Mouse (Mus musculus): ENCODE results near the gene Hist1h3d. TPM values are rescaled to one million over a fixed set of nuclear protein-coding genes. Genes with fewer than 3 reads are reported as not detected.
"Not testable (repeated sequence)": the region's sequence is repeated elsewhere in the genome, so short reads cannot be mapped to it uniquely, and the experiment has no call there.

Hist1h3d gene
- total RNA-seq, 2 experiments from 2014 or later: 123 to 189 TPM

DNA sequence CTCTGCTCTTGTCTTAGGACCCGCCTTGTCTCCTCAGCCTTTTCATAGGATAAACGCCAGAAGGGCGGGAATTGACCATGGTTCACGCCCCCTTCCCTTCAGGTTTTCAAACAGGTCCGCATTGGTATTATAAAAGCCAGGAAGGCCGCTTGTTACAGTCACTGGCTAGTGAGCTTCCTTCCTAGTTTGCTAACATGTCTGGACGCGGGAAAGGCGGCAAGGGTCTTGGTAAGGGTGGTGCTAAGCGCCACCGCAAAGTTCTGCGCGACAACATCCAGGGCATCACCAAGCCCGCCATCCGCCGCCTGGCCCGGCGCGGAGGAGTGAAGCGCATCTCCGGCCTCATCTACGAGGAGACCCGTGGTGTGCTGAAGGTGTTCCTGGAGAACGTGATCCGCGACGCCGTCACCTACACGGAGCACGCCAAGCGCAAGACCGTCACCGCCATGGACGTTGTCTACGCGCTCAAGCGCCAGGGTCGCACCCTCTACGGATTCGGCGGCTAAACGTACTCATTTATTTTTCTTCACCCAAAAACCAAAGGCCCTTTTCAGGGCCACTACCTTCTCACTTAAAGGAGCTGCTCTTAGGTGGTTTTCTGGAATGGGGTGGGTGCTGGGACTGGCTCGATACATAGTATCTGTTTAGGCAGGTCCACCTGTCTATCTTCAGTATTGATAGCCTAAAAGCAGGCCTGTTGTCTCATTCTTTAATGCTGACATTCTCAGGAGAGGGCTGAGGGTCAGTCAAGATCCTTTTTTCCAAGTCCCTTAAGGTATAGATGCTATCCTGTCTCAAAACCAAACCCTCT, 6.0 kb downstream of the Hist1h3d start, which contains the start of gene Hist1h4d:
TSS of gene Hist1h4d (plus strand) at position 191 of the 811 bp plus-strand sequence.
- peak; percentile 67 for ATAC-seq (replicated peaks; ENCODE audit: low FRiP score, low TSS enrichment, poor library complexity, severe bottlenecking)

DNA sequence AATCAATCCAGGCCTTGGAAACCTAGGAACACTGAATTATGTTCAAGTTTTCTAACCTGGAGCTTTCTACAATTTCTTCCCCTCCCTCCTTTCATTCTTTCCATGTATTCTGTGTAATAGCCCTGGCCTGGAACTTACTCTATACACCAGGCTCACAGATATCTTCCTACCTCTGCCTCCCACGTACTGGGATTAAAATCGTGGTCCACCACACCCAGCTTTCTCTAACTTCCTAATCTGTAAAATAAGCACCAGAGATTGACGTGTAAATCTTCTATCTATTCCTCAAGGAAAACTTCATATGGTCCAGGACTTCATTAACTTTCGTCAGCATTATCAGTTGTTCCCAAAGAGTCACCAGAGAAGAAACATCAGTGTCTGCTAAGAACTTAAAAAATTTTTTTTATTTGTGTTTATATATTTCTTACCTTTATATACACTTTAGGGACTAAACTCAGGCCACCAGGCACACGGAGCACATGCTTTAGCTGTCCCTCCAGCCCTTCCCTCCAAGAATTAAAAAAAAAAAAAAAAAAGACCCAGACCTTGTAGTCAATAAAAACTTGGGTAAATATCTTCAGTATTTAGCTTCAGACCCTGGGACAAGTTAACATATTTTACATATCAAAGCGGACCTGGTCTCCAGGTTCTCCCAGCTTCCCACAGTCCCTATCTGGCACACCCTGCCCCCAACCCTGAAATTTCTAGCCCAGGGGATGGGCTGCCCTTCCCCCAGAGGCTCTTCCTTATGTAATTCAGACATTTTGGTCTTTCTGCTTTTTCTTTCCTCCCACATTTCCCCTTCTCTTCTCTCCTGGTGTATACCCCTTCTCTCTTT, 6.9 kb downstream of the Hist1h3d start:
- peak; percentile 31 for ATAC-seq (replicated peaks; ENCODE audit: low FRiP score, low TSS enrichment, poor library complexity, severe bottlenecking)

DNA sequence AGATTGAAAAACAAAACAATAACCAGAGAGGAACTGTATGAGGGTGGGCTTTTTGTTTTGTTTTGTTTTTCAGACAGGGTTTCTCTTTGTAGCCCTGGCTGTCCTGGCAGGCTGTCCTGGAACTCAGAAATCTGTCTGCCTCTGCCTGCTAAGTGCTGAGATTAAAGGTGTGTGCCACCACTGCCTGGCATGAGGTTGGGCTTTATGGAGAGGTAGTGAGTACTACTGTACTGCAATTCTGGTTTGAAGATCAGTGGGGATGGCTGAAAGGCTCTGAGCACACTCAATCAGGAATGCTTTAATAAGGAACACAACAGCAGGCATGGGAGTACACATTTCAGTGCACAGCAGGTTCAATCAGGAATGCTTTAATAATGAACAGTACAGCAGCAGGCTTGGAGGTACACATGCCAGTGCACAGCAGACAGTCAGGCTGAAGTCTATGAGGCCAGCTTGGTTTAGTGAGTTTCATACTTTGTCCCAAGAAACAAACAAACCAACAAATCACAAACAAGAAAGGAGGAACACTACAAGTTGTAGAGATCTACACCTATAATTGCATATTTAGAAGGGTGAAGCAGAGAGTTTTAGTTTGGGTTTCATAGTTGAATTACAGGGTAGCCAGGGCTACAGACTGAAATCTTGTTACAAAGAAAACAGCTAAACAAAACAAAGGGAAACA, 8.0 kb downstream of the Hist1h3d start:
- ATAC-seq (replicated peaks; ENCODE audit: low FRiP score, low TSS enrichment, poor library complexity, severe bottlenecking): no peak

DNA sequence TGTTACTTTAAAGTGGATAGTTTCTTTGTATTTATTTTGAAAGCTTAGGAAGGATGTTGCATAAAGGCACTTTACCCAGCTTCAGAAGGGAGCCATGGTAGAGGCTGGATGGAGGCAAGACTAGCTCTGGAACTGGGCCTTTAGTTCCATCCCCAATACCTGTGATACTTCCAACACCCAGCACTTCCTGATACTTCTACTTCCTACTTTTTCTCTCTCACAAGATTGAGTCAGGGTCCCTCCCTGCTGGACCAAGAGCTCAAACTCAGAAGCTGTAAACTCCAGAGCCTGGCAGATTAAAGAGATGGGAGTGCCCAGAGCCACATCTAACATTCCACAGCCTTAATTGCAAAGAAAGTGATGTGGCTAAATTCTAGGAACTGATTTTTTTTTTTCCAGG, 8.8 kb downstream of the Hist1h3d start:
- ATAC-seq (replicated peaks; ENCODE audit: low FRiP score, low TSS enrichment, poor library complexity, severe bottlenecking): no peak

DNA sequence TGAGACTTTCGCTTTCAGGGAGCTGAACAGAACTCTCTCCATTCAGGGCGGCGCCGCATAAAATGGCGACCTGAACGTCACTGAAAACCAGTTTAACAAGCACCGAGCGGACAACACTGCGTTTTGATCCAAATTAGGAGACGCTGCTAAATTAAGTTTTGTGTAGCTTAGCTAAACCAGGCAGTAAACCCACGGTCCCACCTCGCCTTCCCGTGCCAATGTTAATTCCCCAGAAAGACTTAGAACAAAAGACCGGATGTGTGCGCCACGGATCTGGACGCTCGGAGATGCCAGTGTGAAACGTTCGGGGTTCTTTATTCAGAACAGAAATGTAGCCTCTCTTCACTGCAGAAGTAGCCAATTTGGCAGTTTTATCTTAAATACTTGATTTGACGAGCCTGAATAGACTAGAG, 9.5 kb downstream of the Hist1h3d start:
- peak; percentile 16 for ATAC-seq (replicated peaks; ENCODE audit: low FRiP score, low TSS enrichment, poor library complexity, severe bottlenecking)

DNA sequence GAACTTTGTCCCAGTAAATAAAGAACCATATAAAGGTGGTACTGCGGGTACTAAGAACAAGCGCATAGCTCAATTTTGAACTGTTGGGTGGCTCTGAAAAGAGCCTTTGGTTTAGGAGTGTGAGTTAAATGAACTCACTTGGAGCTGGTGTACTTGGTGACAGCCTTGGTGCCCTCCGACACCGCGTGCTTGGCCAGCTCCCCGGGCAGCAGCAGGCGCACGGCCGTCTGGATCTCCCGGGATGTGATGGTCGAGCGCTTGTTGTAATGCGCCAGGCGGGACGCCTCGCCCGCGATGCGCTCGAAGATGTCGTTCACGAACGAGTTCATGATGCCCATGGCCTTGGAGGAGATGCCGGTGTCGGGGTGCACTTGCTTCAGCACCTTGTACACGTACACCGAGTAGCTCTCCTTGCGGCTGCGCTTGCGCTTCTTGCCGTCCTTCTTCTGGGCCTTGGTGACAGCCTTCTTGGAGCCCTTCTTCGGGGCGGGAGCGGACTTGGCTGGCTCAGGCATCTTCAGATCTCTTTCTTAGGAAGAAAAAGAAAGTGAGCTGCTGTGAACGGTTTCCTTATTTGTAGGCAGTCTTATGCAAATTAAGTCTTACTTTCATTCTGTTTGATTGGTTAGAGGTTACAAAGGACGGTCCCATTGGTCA, 10.0 kb downstream of the Hist1h3d start:
- peak; percentile 70 for ATAC-seq (replicated peaks; ENCODE audit: low FRiP score, low TSS enrichment, poor library complexity, severe bottlenecking)

DNA sequence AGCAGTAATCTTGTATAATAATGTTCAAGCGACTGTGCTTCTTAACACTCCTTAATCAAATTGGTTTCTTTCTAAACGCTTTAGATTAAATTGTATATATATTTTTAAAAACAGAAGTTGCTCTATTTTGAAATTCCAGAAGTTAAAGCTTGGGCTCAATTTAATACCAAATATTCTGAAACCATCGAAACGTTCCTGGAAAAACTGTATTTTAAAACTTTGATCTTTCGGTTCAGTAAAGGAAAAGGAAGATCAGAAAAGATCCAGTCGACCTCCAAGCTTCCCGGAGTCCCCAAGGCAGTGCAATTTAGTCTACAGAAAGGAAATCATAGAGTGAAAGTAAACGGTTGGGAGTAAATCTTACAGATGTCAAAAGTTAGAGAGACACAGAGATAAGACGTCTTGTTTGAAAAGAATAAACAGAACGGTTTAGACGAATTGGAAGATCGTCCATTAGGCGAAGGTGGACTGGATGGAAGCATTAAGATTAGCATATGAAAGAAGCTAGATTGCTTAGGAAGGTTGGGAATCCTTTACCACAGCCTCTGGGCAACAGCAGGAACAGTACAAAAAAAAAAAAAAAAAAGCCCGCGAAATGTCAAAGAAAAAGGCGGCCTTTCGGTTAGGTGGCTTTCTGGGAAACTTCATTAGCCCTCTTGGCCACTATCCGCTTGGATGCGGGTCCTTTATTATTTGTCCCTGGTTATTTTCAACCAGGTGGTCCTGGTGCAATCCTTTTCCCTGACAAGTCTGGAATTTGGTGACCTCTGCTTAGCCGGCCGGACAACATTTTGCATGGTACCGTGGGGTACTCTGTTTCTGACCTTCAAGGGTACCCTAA, 10.8 kb downstream of the Hist1h3d start:
- ATAC-seq (replicated peaks; ENCODE audit: low FRiP score, low TSS enrichment, poor library complexity, severe bottlenecking): no peak

DNA sequence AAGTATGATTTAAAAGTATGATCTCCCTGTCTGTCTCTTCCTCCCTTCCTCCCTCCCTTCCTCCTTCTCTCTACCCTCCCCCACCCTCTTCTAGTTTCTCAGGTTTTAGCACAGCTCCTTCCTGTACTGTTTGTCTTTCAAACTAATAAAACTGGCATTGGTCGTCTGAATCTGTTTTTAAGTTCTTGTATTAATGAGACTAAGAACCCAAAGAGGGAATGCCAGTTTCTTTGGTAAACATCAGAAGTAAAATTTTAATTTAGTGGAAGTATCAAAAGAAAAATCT, 11.3 kb downstream of the Hist1h3d start:
- ATAC-seq (replicated peaks; ENCODE audit: low FRiP score, low TSS enrichment, poor library complexity, severe bottlenecking): no peak

DNA sequence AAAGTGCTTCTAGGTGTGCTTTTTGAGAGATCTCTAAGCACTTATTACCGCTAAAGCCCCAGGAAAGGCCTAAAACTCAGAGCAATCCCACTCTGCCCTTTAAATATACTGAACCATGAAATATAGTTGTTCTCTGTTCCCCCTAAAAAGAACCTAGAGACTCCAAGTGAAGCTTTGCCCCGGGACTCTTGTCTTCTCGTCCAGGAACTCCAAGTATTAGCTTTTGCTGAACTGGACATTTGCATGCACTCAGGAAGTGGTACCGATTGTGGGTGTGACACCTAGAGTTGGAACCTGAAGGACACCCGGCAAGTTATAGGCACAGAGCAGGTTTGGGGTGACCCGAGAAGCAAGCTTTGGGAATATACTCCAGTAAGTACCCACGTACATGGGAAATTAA, 15.6 kb downstream of the Hist1h3d start:
- no peak for ATAC-seq (replicated peaks; ENCODE audit: low FRiP score, low TSS enrichment, poor library complexity, severe bottlenecking)

DNA sequence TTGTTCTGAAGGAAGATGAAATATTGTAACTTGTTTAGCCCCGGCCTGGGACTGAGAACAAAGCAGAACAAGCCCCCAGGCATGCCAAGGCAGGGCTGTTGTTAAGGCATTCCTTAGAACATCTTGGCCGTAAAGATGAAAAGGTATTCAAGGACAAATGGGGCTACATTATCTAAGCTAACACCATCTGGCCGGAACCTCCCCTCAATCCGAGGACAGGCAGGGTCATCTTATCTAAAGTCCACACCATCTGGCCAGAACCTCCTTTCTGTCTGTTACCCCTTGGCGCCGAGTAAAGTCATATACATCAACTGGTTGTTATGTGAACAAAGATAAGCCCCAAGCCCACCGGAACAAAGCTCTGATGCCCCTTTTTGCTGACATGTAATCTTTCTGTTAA, 16.3 kb downstream of the Hist1h3d start:
- not testable (repeated sequence) for ATAC-seq (replicated peaks; ENCODE audit: low FRiP score, low TSS enrichment, poor library complexity, severe bottlenecking)

DNA sequence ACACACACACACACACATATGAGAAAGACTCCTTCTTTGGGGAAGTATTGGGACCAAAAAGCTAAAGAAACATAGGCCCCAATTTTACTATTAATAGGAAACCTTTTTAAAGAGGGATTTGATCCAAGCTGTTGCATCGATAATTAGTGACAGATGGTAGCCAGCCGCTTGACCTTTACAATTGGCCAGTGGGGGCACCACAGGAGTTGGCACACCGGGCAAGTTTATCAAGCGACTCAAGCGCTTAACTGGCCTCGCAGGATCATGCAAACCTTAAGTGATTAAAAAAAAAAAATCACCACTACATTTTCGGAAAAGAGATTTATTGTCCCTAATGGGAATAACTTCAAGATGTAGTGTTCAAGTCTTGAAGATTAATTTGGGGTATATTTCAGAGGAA, 17.1 kb downstream of the Hist1h3d start:
- no peak for ATAC-seq (replicated peaks; ENCODE audit: low FRiP score, low TSS enrichment, poor library complexity, severe bottlenecking)

DNA sequence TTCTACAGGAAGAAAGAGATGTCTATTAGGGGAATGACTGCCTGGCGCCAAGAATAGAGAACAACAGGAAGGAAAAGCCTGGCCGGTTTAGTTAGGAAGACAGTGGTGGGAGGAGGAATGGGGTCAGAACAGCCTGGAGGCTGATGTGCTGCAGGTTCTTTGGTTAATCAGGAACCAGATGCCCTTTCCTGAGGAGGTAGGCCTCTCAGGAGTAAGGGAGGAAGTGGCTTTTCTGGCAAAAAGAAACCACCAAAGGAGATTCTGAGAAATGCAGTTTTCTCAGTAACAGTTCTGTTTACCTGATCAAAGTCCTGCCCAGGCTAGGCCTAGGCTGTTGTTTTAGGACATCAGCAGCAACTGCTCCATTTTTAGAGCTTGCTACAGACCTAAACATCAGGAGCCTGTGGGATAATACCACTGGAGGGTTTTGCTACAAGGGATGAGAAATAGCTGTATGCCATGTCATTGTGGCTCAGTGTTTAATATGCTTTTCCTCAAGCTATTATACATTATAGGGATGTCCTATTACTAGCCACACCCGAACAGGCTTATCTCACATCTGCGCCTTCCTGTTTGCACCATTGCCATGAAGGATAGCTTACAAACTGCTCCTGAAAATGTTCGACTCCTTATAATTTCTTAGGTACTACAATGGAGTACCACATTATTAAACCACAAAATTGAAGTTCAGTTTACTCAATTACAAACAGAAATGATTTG, 17.6 kb downstream of the Hist1h3d start:
- no peak for ATAC-seq (replicated peaks; ENCODE audit: low FRiP score, low TSS enrichment, poor library complexity, severe bottlenecking)

DNA sequence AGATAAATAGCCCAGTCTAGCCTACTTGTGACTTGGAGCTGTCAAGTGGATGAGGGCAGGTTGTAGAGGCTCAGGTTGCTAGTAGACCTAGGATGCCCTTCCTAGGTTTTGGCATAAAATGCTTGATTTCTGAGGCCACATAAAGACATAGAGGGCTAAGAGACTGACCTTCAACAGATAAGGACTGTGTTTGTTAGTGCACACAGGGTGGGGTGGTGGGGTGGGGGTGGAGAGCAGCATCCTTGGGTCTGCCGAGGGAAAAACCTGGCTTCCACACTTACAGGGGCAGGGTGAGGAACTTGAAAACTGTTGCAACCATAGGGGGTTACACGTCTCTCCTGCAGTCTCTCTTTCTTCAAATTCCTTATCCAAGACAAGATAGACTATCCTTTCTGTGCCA, 19.6 kb downstream of the Hist1h3d start:
- no peak for ATAC-seq (replicated peaks; ENCODE audit: low FRiP score, low TSS enrichment, poor library complexity, severe bottlenecking)

DNA sequence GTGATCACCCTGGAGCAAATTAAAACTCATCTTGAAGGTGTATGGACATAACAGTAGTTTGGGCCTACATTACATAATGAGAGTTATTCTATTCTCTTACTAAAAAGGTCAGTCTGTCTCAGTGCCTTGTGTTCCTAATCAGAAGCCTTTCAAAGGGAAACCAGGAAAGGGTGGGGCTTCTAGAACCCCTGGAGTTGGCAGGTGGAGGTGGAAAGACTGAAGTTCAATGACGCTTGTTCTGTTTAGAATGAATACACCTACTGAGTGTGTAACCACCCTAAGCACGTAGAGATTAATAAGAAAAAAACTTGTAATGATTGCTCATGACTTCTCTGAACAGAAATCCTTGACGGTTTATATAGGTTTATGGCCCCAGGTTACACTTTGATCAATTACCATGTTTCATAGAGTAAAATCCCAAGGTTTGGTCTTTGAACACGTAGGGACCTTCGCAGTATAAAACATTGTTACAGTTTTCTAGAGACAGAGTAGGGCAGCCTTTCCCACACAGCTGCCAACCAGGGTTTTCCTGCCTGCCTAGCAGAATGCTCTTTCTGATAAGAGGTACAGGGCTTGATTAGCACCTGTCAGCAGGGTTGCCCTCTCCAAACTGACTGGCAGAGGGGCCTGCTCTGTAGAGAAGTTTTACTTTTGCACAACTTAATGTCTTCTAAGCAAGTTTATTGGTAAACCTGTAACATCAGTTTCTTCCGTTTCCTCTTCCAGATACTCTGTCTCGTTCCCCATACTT, 20.2 kb downstream of the Hist1h3d start:
- peak; percentile 97 for ATAC-seq (replicated peaks; ENCODE audit: low FRiP score, low TSS enrichment, poor library complexity, severe bottlenecking)

DNA sequence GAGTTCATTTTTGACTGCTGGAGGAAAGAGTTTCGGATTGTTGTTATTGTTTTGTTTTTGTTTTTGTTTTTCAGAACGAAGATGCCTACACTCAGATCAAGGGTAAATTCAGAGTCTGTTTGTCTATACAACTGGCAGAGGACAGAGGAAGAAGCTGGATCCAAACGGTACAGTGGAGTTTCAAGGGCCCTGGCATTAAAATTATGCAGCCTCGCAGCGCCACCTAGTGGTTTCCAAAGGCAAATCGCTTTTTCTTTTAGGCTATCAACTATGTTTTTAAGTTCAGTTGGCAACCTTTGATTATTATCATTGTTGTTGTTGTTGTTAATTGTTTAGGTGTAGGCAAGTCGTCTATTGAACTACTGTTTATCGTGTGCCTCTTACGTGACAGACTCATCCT, 22.4 kb downstream of the Hist1h3d start:
- ATAC-seq (replicated peaks; ENCODE audit: low FRiP score, low TSS enrichment, poor library complexity, severe bottlenecking): peak; percentile 56

DNA sequence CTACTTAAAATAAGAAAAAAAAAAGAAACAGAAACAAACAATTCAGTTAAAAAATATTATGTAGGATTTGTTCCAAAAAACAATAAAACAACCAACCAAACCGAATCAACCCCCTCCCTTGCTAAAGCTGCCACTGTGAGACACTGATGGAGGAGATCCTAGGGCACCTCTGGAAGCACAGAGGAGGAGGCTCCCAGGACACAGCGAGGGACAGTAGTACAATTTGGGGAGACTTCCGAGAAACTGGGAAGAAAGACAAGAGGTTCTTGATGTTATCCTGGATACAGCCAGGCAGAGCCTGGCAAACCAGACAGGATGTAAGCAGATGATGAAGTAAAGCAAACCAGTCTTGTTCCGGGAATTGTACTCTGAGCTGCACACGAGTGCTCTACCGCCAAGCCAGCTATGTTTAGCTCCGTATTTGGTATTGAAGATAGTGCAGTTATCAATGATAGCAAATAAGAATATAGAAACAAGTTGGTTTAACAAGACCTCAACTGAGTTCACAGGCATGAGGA, 27.7 kb downstream of the Hist1h3d start:
- no peak for ATAC-seq (replicated peaks; ENCODE audit: low FRiP score, low TSS enrichment, poor library complexity, severe bottlenecking)

DNA sequence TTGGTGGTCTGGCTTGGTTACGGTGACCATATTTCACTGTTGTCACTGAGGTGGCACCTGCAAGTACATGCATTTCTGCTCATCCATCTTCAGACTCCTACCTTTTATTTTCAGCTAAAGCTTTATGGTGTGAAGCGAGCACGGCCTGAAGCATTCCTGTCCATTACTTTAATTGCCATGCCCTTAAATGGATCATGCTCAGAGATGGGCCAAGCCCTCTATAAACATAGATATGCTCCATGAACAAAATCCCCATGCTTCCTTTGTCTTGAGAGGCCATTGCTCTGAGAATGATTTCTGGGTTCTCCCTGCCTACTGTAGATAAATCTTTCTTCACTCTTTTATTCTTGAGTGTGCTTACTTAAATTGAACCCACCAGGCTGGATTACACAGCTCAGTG, 28.9 kb downstream of the Hist1h3d start:
- ATAC-seq (replicated peaks; ENCODE audit: low FRiP score, low TSS enrichment, poor library complexity, severe bottlenecking): no peak

Data from megakaryocyte-erythroid progenitor cell, adult 5-6 weeks (primary cell).